Mouse (Mus musculus) spleen, adult 2 months (tissue): Measurements from ENCODE around the gene Ttc38. TPM values are rescaled to one million over a fixed set of nuclear protein-coding genes. Genes with fewer than 3 reads are reported as not detected.

ENCODE experiments used
- DNase-seq, 2 experiments: peaks; one replicate each; pipeline versions ENCODE4 v3.0.0 to v3.0.0-alpha.2; 2012 to 2021; ENCODE audit warnings: low spot score in 2 of 2, low read depth in 1 of 2
- H3K27ac ChIP-seq: fragments of 200-500 bp; 2 replicates; pipeline ENCODE4 v1.5.1; 2012; ENCODE audit warnings: low read length, inconsistent platforms; ENCODE audit not compliant: insufficient read depth
- H3K27me3 ChIP-seq: fragments of 200-500 bp; 2 replicates; pipeline ENCODE4 v1.6.1; 2012; ENCODE audit warnings: mild to moderate bottlenecking, moderate library complexity, low read length, inconsistent platforms; ENCODE audit not compliant: control insufficient read depth, insufficient read depth
- H3K36me3 ChIP-seq: fragments of 200-500 bp; 2 replicates; pipeline ENCODE4 v1.6.1; 2012; ENCODE audit warnings: mild to moderate bottlenecking, low read length, inconsistent platforms; ENCODE audit not compliant: control insufficient read depth, insufficient read depth
- H3K4me1 ChIP-seq: fragments of 200-500 bp; 2 replicates; pipeline ENCODE4 v1.6.1; 2011; ENCODE audit warnings: inconsistent platforms; ENCODE audit not compliant: control insufficient read depth, insufficient read depth, insufficient read length
- H3K4me3 ChIP-seq: fragments of 200-500 bp; 2 replicates; pipeline ENCODE4 v1.5.1; 2011; ENCODE audit warnings: mild to moderate bottlenecking, inconsistent platforms; ENCODE audit not compliant: insufficient read depth, insufficient read length; ENCODE audit errors: extremely low read depth
- CTCF ChIP-seq: fragments of 200-500 bp; IDR thresholded peaks from 2 replicates; pipeline ENCODE4 v1.5.1; 2011; ENCODE audit warnings: mild to moderate bottlenecking, inconsistent platforms; ENCODE audit not compliant: insufficient read depth, insufficient read length, insufficient replicate concordance; ENCODE audit errors: extremely low read depth
- POLR2A ChIP-seq: fragments of 200-500 bp; IDR thresholded peaks from 2 replicates; pipeline ENCODE4 v1.6.1; 2011; ENCODE audit warnings: low read depth, low read length, inconsistent platforms
- WGBS: fragments of 180-500 bp; shearing (Covaris S2); methylation state at CpG from one replicate; pipeline ENCODE4 v1.1.7; 2018; 5-methylcytosine and 5-hydroxymethylcytosine counted together
- polyA plus RNA-seq: library from polyadenylated mRNA; depleted of rRNA; stranded (reverse); fragments of >200 nt; gene quantifications from 2 replicates; pipeline ENCODE4 v1.2.3, GENCODE M21; 2012

Ttc38 gene
- polyA plus RNA-seq, 1 experiment, result 4.9 TPM

DNA sequence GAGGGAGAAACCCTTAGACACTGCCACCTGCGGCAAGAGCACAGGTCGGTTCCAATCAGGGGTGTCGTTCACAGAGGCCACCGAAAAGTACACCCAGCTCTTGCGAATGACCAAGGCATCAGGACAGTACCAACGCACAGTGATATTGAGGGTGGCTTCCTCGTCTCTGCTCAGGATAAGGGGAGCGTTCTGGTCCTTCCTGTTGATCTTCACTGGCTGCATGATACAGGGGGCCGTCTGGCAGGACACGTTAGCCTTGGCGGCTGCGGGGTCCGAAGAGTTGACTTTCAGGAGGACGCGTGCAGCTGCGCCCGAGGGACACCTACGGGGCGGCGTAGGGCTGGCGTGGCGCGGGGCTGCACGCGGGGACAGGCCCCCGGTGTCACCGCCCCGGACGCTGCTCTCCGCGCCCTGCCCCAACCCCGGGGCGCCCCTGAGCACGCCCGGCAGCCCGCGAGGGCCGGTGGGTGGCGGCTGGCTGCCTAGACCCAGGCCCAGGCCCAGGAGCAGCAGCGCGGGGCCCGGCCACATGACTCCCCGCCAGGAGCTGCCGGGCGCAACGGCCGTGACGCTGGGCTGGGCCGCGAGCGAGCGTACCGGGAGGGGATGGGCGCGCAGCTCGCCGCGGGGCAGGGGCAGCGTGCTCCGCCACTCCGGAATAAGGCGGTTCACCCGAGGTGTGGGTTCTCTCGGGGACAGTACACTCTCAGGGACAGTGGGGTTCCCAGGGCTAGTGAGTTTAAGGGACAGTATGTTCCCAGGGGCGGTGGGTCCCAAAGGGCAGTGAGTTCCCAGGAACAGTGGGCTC, 10.7 kb upstream of the Ttc38 start, which contains the start of gene Pkdrej:
Gene Pkdrej (minus strand): TSS at position 532 of the 808 bp plus-strand sequence.
- WGBS, result 2% methylated on average over 65 of the region's 65 CpGs
- H3K27me3 ChIP-seq, result peaks cover 7% of the 10 kb centered on the region
- TF ChIP-seq POLR2A (no peak), CTCF (no peak)
- H3K4me3 ChIP-seq, result peak within 1 kb of the TSS; percentile 20; the same call in 1 of the 2 replicates
- H3K36me3 ChIP-seq, result no peaks in the 10 kb centered on the region
- H3K27ac ChIP-seq, result no peak within 1 kb of the TSS
- no peak for DNase-seq
- H3K4me1 ChIP-seq, result peaks cover 5% of the 10 kb centered on the region; the same call in 1 of the 2 replicates

DNA sequence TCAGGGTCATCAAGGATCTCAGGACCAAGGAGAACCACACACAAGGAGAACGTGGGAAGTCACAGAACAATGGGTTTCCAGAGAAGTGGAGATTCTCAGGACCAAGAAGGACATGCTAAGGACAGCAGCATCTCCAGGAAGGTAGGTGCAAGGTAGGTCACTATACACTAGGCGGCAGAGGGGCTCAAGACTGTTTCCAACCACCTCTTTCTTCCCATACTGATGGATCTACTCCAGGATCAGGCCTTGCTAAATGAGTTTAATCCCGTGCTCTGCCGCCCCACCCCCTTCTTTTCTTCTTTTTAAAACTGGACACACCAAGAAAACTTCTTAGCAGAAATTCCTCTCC, 10.1 kb upstream of the Ttc38 start:
- 41% methylated on average over 4 of the region's 4 CpGs for WGBS
- Histone ChIP-seq H3K36me3 (no peaks in the 10 kb centered on the region), H3K4me3 (no peak overlapping the region), H3K27ac (no peak overlapping the region), H3K4me1 (peaks cover 5% of the 10 kb centered on the region; the same call in 1 of the 2 replicates), H3K27me3 (peaks cover 7% of the 10 kb centered on the region)
- DNase-seq, result no peak
- TF ChIP-seq POLR2A (no peak), CTCF (no peak)

DNA sequence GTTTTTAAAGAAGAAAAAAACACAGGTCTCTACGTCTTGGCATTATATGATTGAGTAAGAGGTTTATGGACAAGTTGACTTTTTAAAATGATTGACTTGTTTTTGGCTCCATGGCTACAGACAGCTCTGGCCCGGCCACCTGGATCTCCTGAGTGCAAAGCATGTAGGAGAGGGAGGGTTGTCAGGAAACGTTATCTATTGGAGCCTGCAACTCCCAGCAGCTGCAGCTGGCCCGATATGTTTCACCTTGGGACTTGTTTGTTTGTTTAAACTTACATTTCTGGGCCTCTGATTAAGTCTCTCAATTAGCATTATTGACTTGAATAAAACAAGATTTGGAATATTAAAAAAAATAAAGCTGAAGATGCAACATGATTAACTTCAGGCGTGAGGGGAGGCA, 5.4 kb upstream of the Ttc38 start:
- H3K4me1 ChIP-seq, result peaks cover 4% of the 10 kb centered on the region
- no peak overlapping the region for H3K27ac ChIP-seq
- 0 out of 2 replicates have a peak, but pooled peaks cover under 1% of the 10 kb centered on the region for H3K27me3 ChIP-seq
- no peak for DNase-seq
- no peak overlapping the region for H3K4me3 ChIP-seq
- no peaks in the 10 kb centered on the region for H3K36me3 ChIP-seq
- TF ChIP-seq CTCF (no peak), POLR2A (no peak)
- WGBS, result 68% methylated on average over 5 of the region's 5 CpGs

DNA sequence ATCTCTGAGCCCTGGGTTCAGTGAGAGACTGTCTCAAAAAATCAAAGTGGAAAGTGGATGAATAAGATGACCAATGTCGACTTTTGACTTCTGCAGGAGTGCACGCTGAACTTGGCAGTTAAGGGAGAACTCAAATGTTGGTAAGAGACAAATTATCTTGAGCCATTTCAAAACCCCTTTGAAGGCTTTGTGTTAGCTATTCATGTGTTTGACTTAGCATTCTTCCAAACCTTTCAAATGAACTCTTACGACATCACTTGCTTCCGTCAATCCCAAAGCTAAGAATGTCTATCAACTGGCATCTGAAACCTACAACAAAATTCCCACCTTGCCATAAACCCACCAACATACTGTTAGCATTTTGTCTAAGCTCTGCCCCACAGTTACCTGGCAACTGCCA, 4.0 kb upstream of the Ttc38 start:
- DNase-seq, result no peak
- WGBS, result 90% methylated on average over 4 of the region's 4 CpGs
- no peaks in the 10 kb centered on the region for H3K27me3 ChIP-seq
- TF ChIP-seq CTCF (no peak), POLR2A (no peak)
- no peak overlapping the region for H3K4me3 ChIP-seq
- no peak overlapping the region for H3K27ac ChIP-seq
- H3K4me1 ChIP-seq, result peaks cover 10% of the 10 kb centered on the region; the same call in 1 of the 2 replicates
- no peaks in the 10 kb centered on the region for H3K36me3 ChIP-seq

DNA sequence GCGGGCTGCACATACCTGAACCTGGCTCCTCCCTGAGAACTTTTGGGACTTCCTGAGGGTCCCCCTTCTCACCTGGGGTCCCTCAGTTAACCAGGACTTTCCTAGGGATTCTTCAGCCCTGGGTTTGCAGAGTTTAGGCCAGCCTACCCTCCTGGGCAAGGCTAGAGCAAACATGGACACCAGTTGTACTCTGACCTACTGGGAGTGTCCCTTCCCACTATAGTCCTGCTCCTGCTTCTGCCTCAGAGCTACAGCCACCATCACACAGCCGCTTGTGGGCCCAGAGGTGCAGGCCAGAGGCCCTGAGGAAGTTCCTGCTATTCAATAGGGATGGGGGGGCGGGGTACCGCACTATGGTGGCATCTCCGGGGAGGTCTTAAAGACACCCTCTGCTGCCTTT, 2.6 kb upstream of the Ttc38 start:
- Histone ChIP-seq H3K36me3 (no peaks in the 10 kb centered on the region), H3K27me3 (no peaks in the 10 kb centered on the region), H3K27ac (no peak overlapping the region), H3K4me3 (no peak overlapping the region), H3K4me1 (peaks cover 10% of the 10 kb centered on the region; the same call in 1 of the 2 replicates)
- TF ChIP-seq POLR2A (no peak), CTCF (no peak)
- no peak for DNase-seq
- WGBS, result 78% methylated on average over 5 of the region's 5 CpGs

DNA sequence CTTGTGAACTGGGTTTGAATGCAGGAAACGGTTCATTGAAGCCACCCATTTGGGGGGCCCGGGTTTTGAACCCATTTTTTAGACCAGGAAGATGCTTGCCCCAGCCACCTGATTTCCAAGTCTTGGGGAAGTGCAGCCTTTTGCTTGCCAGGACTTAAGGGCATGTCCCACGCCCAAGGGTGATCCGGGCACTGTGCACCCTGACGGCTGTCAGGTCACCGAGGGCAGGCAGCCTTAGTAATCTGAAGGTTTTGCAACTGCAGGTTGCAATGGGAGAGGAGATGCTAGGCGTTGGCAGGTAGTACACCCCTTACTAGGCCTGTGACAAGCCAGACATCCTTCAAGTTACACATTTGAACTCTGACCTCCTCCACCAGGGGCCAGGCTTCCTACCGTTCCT, 493 bp downstream of the Ttc38 start:
- Histone ChIP-seq H3K36me3 (no peaks in the 10 kb centered on the region; the same call in 1 of the 2 replicates), H3K27ac (peak overlapping the region; percentile 71; the same call in 1 of the 2 replicates), H3K4me3 (peak overlapping the region; percentile 84), H3K4me1 (peaks cover 10% of the 10 kb centered on the region; the same call in 1 of the 2 replicates), H3K27me3 (no peaks in the 10 kb centered on the region)
- WGBS, result 46% methylated on average over 8 of the region's 8 CpGs
- no peak for DNase-seq
- TF ChIP-seq POLR2A (no peak), CTCF (no peak)

DNA sequence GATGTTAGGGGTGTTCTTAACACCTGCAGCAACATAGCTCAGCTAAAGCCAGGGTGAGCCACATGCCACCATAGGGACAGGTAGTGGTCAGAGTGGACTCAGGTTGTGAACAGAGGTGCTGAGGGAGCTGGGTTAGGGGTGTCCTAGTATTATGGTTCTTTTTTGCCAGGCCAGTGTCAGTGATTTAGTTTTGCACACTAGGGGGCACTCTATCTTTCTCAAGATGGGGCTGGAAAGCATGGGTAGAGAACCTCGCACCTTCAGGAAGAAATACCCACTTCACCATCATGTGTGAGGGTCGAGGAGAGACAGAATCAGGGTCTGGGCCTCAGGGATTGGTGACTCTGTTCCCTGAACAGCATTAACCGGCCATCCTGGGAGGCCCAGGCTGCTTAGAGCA, 3.2 kb downstream of the Ttc38 start:
- TF ChIP-seq POLR2A (no peak), CTCF (no peak)
- no peaks in the 10 kb centered on the region for H3K27me3 ChIP-seq
- no peak overlapping the region for H3K4me3 ChIP-seq
- peaks cover 10% of the 10 kb centered on the region; the same call in 1 of the 2 replicates for H3K4me1 ChIP-seq
- DNase-seq, result no peak
- H3K27ac ChIP-seq, result no peak overlapping the region
- H3K36me3 ChIP-seq, result no peaks in the 10 kb centered on the region; the same call in 1 of the 2 replicates
- 64% methylated on average over 3 of the region's 3 CpGs for WGBS
